Mouse (Mus musculus) heart, embryonic 16.5 days (tissue): Measurements from ENCODE around the gene 2310022B05Rik. TPM values are rescaled to one million over a fixed set of nuclear protein-coding genes. Genes with fewer than 3 reads are reported as not detected.
A peak's percentile ranks its signal among the peaks of the same experiment; 100 is the strongest.

Source experiments
- ATAC-seq: fragments of 200-750 bp; cut with Nextera tagmentation; replicated peaks from 2 replicates; pipeline ENCODE4 v1.8.0; 2017; ENCODE audit warnings: moderate number of reproducible peaks; ENCODE audit not compliant: insufficient read depth, low FRiP score; ENCODE audit errors: extremely low read depth
- H3K27ac ChIP-seq: fragments of 300-500 bp; sonication (generic); 2 replicates; pipeline ENCODE4 v1.5.1; 2014; ENCODE audit warnings: mild to moderate bottlenecking, low read length, control low read depth, moderate library complexity
- H3K27me3 ChIP-seq: fragments of 300-500 bp; sonication (generic); 2 replicates; pipeline ENCODE4 v1.6.1; 2014; ENCODE audit warnings: low read length, mixed read lengths; ENCODE audit not compliant: control insufficient read depth, insufficient read depth
- H3K36me3 ChIP-seq: fragments of 300-500 bp; sonication (generic); 2 replicates; pipeline ENCODE4 v1.6.1; 2014; ENCODE audit not compliant: control insufficient read depth, insufficient read depth
- H3K4me1 ChIP-seq: fragments of 300-500 bp; sonication (generic); 2 replicates; pipeline ENCODE4 v1.6.1; 2014; ENCODE audit warnings: low read length, mixed read lengths; ENCODE audit not compliant: control insufficient read depth, insufficient read depth
- H3K4me2 ChIP-seq: fragments of 300-500 bp; sonication (generic); 2 replicates; pipeline ENCODE4 v1.6.1; 2014; ENCODE audit warnings: low read depth, mild to moderate bottlenecking, control low read depth, low read length
- H3K4me3 ChIP-seq: fragments of 300-500 bp; sonication (generic); 2 replicates; pipeline ENCODE4 v1.5.1; 2014; ENCODE audit warnings: mild to moderate bottlenecking, control low read depth, low read length
- H3K9ac ChIP-seq: fragments of 300-500 bp; sonication (generic); 2 replicates; pipeline ENCODE4 v1.6.1; 2014; ENCODE audit warnings: low read length, control low read depth
- H3K9me3 ChIP-seq: fragments of 300-500 bp; sonication (generic); replicated peaks from 2 replicates; pipeline ENCODE4 v1.6.1; 2016; ENCODE audit warnings: low read length; ENCODE audit not compliant: control insufficient read depth
- WGBS: fragments of 180-500 bp; shearing (Covaris S2); extraction: QIAGEN DNeasy Blood & Tissue Kit; methylation state at CpG from one replicate; pipeline ENCODE4 v1.1.7; 2014; 5-methylcytosine and 5-hydroxymethylcytosine counted together
- polyA plus RNA-seq: library from polyadenylated mRNA; unstranded; fragments of >200 nt; fragmentation: Nextera tagmentation; extraction: Ambion mirVana; gene quantifications from 2 replicates; pipeline ENCODE4 v1.2.1, GENCODE M21; 2015

2310022B05Rik gene
- polyA plus RNA-seq, 1 experiment from 2014 or later: 39.3 TPM

DNA sequence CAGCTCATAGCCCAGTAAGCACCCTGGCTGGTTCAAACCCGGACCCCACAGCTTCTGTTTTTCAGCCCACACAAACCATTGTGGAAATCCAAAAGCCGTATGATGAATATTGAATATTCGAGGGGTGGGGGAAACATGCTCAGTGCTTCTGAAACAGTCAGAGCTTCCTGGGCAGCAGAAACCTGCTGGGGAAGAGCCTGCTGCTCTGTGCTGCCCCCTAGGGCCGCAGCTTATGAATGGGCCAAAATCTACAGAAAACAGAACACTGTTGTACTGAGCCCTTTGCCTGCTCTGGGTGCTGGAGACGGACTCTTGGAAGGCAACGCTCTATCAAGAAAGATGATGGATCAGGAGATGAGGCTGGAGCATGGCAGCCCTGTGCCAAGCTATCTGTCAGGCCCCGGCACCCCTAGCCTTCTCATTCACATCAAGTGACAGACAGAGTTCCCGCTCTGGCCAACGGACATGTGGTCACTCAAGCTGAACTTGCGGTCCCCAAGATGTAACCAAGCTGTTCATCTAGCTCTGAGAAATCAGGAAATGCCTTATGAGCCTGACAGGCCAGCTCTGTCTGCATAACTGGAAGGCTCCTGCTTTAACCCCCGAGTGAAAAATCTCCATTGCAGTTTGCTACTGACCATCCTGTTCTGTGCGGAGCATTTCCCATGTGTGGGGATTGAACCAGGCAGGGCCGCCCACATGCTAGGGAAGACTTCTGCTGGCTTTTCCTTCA, 54.8 kb downstream of the 2310022B05Rik start:
- Histone ChIP-seq H3K9me3 (no peaks in the 10 kb centered on the region), H3K27me3 (no peaks in the 10 kb centered on the region), H3K4me1 (no peaks in the 10 kb centered on the region), H3K27ac (no peak overlapping the region), H3K4me3 (no peak overlapping the region), H3K9ac (no peak overlapping the region), H3K36me3 (no peaks in the 10 kb centered on the region), H3K4me2 (no peak overlapping the region)
- WGBS: 70% methylated on average over 13 of the region's 13 CpGs
- no peak for ATAC-seq

DNA sequence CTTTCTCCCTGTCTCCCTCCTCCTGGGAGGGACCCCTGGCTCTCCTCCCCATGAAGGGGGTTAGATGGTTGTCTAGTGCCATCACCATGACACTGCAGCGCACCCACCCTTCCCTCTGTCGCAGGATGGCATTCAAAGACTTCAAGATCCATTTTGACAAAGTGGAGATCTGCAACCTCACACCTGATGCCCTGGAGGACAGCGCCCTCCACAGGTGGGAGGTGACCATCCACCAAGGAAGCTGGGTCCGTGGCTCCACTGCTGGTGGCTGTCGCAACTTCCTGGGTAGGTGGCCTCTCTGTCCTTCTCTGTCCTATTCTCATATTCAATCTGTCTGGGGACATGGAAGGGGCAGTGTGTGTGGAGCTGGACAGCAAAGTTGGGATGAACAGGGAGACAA, 59.1 kb downstream of the 2310022B05Rik start:
- ATAC-seq: no peak

DNA sequence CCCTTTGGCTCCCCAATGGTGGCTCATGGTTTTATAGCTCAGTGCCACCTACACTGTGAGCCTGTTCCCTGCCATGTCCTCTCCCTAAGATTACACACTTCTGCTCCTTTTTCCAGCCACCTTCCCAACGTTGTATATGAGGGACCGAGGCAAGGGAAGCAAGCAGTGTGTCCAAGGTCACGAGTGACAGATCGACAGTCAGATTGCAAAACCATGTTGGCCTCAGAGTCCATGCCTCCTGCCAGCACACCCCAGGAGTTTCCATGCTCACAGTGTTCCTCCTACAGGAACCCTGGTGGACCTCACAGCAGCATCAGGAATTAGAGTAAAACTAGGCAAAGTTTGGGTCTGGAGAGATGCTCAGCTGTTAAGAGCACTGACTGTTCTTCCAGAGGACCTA, 73.8 kb downstream of the 2310022B05Rik start:
- ATAC-seq: no peak
- no peaks in the 10 kb centered on the region for H3K36me3 ChIP-seq
- no peak overlapping the region for H3K27ac ChIP-seq
- WGBS: 74% methylated on average over 4 of the region's 4 CpGs
- no peak overlapping the region for H3K4me2 ChIP-seq
- no peak overlapping the region for H3K9ac ChIP-seq
- H3K9me3 ChIP-seq: no peaks in the 10 kb centered on the region
- H3K4me3 ChIP-seq: no peak overlapping the region
- no peaks in the 10 kb centered on the region for H3K27me3 ChIP-seq
- H3K4me1 ChIP-seq: peaks cover 15% of the 10 kb centered on the region

More for the DNA sequence above, 59.1 kb downstream of the 2310022B05Rik start:
- Histone ChIP-seq H3K4me1 (no peaks in the 10 kb centered on the region), H3K27ac (no peak overlapping the region), H3K9ac (no peak overlapping the region), H3K4me2 (no peak overlapping the region), H3K36me3 (no peaks in the 10 kb centered on the region), H3K27me3 (no peaks in the 10 kb centered on the region), H3K9me3 (no peaks in the 10 kb centered on the region), H3K4me3 (no peak overlapping the region)
- 67% methylated on average over 5 of the region's 5 CpGs for WGBS

DNA sequence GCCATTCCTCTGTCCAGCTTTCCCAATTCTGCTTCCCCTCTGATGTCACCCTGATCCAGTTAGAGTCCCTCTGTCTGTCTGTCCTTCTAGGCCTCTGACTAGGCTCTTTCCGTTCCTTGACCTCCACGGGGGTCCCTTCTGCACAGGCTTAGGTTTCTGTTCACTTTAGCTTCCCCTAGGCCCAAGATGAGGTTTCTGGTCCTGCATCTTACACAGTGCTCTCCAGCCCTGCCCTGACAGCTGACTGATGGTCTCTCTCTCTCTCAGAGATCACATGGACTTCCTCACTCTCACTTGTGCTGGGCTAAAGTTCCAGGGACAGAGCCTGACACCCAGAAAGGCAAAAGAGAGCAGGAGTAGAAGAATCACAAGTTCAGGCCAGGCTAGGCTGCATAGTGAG, 76.6 kb downstream of the 2310022B05Rik start:
- peak overlapping the region; percentile 38; the same call in 1 of the 2 replicates for H3K9ac ChIP-seq
- H3K9me3 ChIP-seq: no peaks in the 10 kb centered on the region
- H3K27ac ChIP-seq: peak overlapping the region; percentile 3
- no peak overlapping the region for H3K4me3 ChIP-seq
- no peaks in the 10 kb centered on the region for H3K36me3 ChIP-seq
- no peak overlapping the region for H3K4me2 ChIP-seq
- no peak for ATAC-seq
- peaks cover 15% of the 10 kb centered on the region for H3K4me1 ChIP-seq
- no peaks in the 10 kb centered on the region for H3K27me3 ChIP-seq
- 84% methylated on average over 2 of the region's 2 CpGs for WGBS

Other genes starting within 250 kb of the 2310022B05Rik start
- 1.5 and 1.9 TPM in 2 replicates for gene Pgbd5, start 223.7 kb downstream of the 2310022B05Rik start, polyA plus RNA-seq
- gene Cog2, start 142.6 kb downstream of the 2310022B05Rik start, polyA plus RNA-seq: 23.2 and 23.8 TPM in 2 replicates
- gene Agt, start 93.7 kb downstream of the 2310022B05Rik start, polyA plus RNA-seq: 2.1 and 2.6 TPM in 2 replicates
- 0.16 and 0.39 TPM in 2 replicates for gene Capn9, start 87.3 kb downstream of the 2310022B05Rik start, polyA plus RNA-seq
- 27.5 and 28.2 TPM in 2 replicates for gene Ttc13, start 58.6 kb upstream of the 2310022B05Rik start, polyA plus RNA-seq
- 15.8 and 16.0 TPM in 2 replicates for gene Arv1, start 58.8 kb upstream of the 2310022B05Rik start, polyA plus RNA-seq
- 1.6 and 1.9 TPM in 2 replicates for gene Fam89a, start 88.5 kb upstream of the 2310022B05Rik start, polyA plus RNA-seq
- 0.14 and 0.17 TPM in 2 replicates for gene Trim67, start 129.7 kb upstream of the 2310022B05Rik start, polyA plus RNA-seq
- gene Gnpat, start 199.7 kb upstream of the 2310022B05Rik start, polyA plus RNA-seq: 120 and 129 TPM in 2 replicates
- gene 2810004N23Rik, start 199.8 kb upstream of the 2310022B05Rik start, polyA plus RNA-seq: 51.4 and 52.2 TPM in 2 replicates
- 6.9 and 7.3 TPM in 2 replicates for gene Exoc8, start 234.3 kb upstream of the 2310022B05Rik start, polyA plus RNA-seq
- gene Sprtn, start 234.5 kb upstream of the 2310022B05Rik start, polyA plus RNA-seq: 8.3 and 8.5 TPM in 2 replicates